Comparison of ENCODE assay signal across 19 mouse cellular contexts in the genomic region with DNA sequence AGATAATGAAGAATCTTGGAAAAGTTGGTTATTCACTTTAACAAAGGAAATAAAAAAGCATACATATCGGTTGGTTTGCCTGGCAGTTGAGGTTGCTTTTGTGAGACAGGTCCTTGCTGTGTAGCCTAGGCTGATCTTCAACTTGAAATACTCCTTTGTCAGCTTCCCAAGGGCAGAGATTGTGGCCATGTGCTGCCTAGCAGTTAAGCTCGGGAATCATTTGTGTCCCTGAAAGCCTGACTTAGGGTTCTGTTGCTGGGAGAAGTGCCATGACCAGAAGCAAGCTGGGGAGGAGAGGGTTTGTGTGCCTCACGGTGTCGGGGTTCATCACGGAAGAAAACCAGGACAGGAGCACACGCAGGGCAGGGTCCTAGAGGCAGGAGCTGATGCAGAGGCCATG.
DNase-seq lines count a peak whose midpoint lies in the region; ATAC-seq and TF ChIP-seq lines count a peak whose summit lies in the region.
"Had no signal": no experiment of that assay in that cellular context is flagged by ENCODE, and none has a peak within 500 bp of the region (broad histone marks: within the 10 kb centered on the region; RNA-seq: fewer than 3 reads in every experiment).

No protein-coding gene starts in this region.

- no peak overlapping the region for H3K9ac ChIP-seq in forebrain, embryonic 12.5 days
- no peak overlapping the region for H3K9ac ChIP-seq in forebrain, embryonic 16.5 days (replicated peaks; ENCODE audit: low read depth, low read length)
- no peak overlapping the region for H3K9ac ChIP-seq in hindbrain, postnatal 0 days (replicated peaks; ENCODE audit: low read length)
- H3K9ac ChIP-seq: embryonic facial prominence, embryonic 13.5 days had no signal

- peaks cover 56% of the 10 kb centered on the region for H3K4me1 ChIP-seq in forebrain, embryonic 12.5 days
- H3K4me1 ChIP-seq in forebrain, embryonic 16.5 days (replicated peaks; ENCODE audit: control insufficient read depth, insufficient read depth, low read length): peaks cover 32% of the 10 kb centered on the region
- peaks cover 37% of the 10 kb centered on the region for H3K4me1 ChIP-seq in hindbrain, embryonic 10.5 days (replicated peaks)
- no peaks in the 10 kb centered on the region for H3K4me1 ChIP-seq in hindbrain, postnatal 0 days (ENCODE audit: insufficient read depth, low read length)

- peak overlapping the region; percentile 51; the same call in 1 of the 2 replicates for H3K27ac ChIP-seq in forebrain, embryonic 12.5 days
- no peak overlapping the region for H3K27ac ChIP-seq in forebrain, embryonic 16.5 days (ENCODE audit: low read length)
- peak overlapping the region; percentile 62; the same call in 1 of the 2 replicates for H3K27ac ChIP-seq in hindbrain, embryonic 10.5 days
- no peak overlapping the region for H3K27ac ChIP-seq in hindbrain, postnatal 0 days
- H3K27ac ChIP-seq: embryonic facial prominence, embryonic 13.5 days; stomach, postnatal 0 days had no signal

- no peak for DNase-seq in hindbrain, embryonic 10.5 days (ENCODE audit: low spot score)
- DNase-seq in hindbrain, postnatal 0 days (ENCODE audit: low spot score): no peak
- DNase-seq in testis, postnatal 10 days (ENCODE audit: low spot score): peak; percentile 30
- DNase-seq in testis, postnatal 14 days (ENCODE audit: low spot score): no peak
- DNase-seq in embryo, embryonic 10.5 days (ENCODE audit: low spot score): no peak
- no peak for DNase-seq in spleen, postnatal 10 days (ENCODE audit: low spot score in 2 of 2)
- DNase-seq: cerebellum, adult 2 months; kidney, adult 18-20 months; kidney, postnatal 25 days; liver; lung, adult 18-20 months; right cerebral cortex, adult 18-20 months; thymus, postnatal 36 days had no signal

- 71% methylated on average over 6 of the region's 6 CpGs for WGBS in forebrain, embryonic 12.5 days
- 51% methylated on average over 6 of the region's 6 CpGs for WGBS in forebrain, embryonic 16.5 days
- WGBS in hindbrain, embryonic 10.5 days: 75% methylated on average over 6 of the region's 6 CpGs
- WGBS in hindbrain, postnatal 0 days: 46% methylated on average over 6 of the region's 6 CpGs

- no peak for TF ChIP-seq CTCF in hindbrain, postnatal 0 days (IDR thresholded peaks at IDR 0.05; ENCODE audit: low read depth)

- no peaks in the 10 kb centered on the region for H3K9me3 ChIP-seq in forebrain, embryonic 12.5 days
- H3K9me3 ChIP-seq in forebrain, embryonic 16.5 days (ENCODE audit: control insufficient read depth, low read length): no peaks in the 10 kb centered on the region
- H3K9me3 ChIP-seq in hindbrain, embryonic 10.5 days: no peaks in the 10 kb centered on the region
- H3K9me3 ChIP-seq in hindbrain, postnatal 0 days (ENCODE audit: low read length): no peaks in the 10 kb centered on the region
- H3K9me3 ChIP-seq: embryonic facial prominence, embryonic 13.5 days had no signal

- H3K4me2 ChIP-seq in forebrain, embryonic 12.5 days: no peak overlapping the region
- H3K4me2 ChIP-seq in forebrain, embryonic 16.5 days (ENCODE audit: low read length): no peak overlapping the region
- no peak overlapping the region for H3K4me2 ChIP-seq in hindbrain, postnatal 0 days (ENCODE audit: low read depth, low read length)
- H3K4me2 ChIP-seq: embryonic facial prominence, embryonic 13.5 days had no signal

- no peaks in the 10 kb centered on the region for H3K27me3 ChIP-seq in forebrain, embryonic 12.5 days
- no peaks in the 10 kb centered on the region for H3K27me3 ChIP-seq in forebrain, embryonic 16.5 days (replicated peaks; ENCODE audit: control insufficient read depth, insufficient read depth, low read length)
- no peaks in the 10 kb centered on the region for H3K27me3 ChIP-seq in hindbrain, embryonic 10.5 days (ENCODE audit: insufficient read depth, poor library complexity, severe bottlenecking)
- H3K27me3 ChIP-seq in hindbrain, postnatal 0 days (ENCODE audit: insufficient read depth, low read length): no peaks in the 10 kb centered on the region
- H3K27me3 ChIP-seq: embryonic facial prominence, embryonic 13.5 days; Patski had no signal

- H3K36me3 ChIP-seq in forebrain, embryonic 12.5 days (replicated peaks): no peaks in the 10 kb centered on the region; the same call in 1 of the 2 replicates
- no peaks in the 10 kb centered on the region for H3K36me3 ChIP-seq in forebrain, embryonic 16.5 days (ENCODE audit: control insufficient read depth, insufficient read depth)
- H3K36me3 ChIP-seq in hindbrain, embryonic 10.5 days: 0 out of 2 replicates have a peak, but pooled peaks cover 3% of the 10 kb centered on the region
- H3K36me3 ChIP-seq in hindbrain, postnatal 0 days (ENCODE audit: insufficient read depth, low read length): no peaks in the 10 kb centered on the region
- H3K36me3 ChIP-seq: embryonic facial prominence, embryonic 13.5 days had no signal

- H3K4me3 ChIP-seq in forebrain, embryonic 12.5 days (replicated peaks): no peak overlapping the region
- H3K4me3 ChIP-seq in forebrain, embryonic 16.5 days (replicated peaks; ENCODE audit: low read length): no peak overlapping the region
- no peak overlapping the region for H3K4me3 ChIP-seq in hindbrain, embryonic 10.5 days
- H3K4me3 ChIP-seq in hindbrain, postnatal 0 days (ENCODE audit: low read length): no peak overlapping the region
- H3K4me3 ChIP-seq: embryonic facial prominence, embryonic 13.5 days; myocyte had no signal

- no peak for ATAC-seq in forebrain, embryonic 12.5 days (ENCODE audit: low FRiP score)
- ATAC-seq in forebrain, embryonic 16.5 days: no peak
- no peak for ATAC-seq in hindbrain, postnatal 0 days
- ATAC-seq: Patski had no signal

Comparison
In these comparisons a context has a peak if more than half of its experiments do, and no peak if none do; other contexts are left out.
1. H3K27ac ChIP-seq: peak in forebrain, embryonic 12.5 days (single experiment) and hindbrain, embryonic 10.5 days (single experiment); none in forebrain, embryonic 16.5 days (single experiment) and hindbrain, postnatal 0 days (single experiment).